Mouse (Mus musculus) spleen, adult 12 weeks (tissue): ENCODE data around the gene Myo16.

ENCODE experiments used
- DNase-seq: peaks from one replicate; pipeline ENCODE4 v3.0.0; 2022; ENCODE audit warnings: low spot score

The Myo16 gene

DNA sequence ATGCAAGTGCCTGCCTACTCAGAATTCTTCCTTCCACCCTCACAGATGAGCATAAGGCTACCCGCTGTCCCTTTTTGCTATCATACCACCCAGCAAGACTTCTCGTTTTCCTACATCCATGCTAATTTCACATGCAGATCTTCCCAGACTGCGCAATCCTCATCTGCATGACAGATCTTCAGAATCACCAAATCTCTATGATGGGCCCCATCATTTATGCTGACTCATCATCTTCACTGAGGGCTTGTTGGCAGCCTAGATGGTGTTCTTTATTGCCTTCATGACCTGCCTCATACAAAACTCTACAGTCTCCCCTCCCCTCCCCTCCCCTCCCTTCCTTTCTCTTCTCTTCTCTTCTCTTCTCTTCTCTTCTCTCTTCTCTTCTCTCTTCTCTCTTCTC, 395.7 kb downstream of the Myo16 start:
- no peak for DNase-seq

DNA sequence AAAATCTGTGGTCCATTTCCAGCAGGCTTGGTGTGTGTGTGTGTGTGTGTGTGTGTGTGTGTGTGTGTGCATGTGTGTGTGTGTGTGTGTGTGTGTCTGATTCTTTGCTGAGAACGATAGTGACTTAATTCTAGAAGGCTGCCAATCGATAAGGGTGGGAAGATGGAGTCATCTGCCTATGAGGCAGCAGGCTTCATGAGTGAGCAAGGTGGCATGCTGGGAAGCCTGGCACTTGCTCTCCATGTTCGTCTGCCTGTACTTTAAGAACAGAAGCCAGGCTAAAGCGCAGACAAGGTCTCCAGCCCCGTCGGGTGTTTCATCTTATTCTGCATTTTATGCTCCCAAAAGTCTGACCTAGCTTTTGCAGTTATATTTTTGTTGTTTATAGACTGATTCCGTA, 404.2 kb downstream of the Myo16 start:
- no peak for DNase-seq

DNA sequence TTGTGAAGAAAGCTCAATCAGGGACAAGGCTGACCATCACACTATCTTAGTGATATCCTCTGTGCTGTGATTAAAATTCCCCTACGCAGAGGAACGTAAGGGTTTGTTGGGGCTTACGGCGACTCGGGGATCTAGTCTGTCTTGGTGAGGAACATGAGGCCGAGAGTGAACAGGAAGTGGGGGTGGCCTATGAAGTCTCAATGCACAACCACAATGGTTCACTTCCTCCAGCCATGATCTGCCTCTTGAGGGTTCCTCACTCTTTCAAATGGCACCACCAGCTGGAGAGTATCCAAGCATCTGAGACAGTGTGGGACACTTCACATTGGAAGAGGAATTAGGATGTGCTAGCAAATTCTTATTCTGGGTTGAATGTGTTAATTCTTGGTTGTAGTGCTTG, 405.8 kb downstream of the Myo16 start:
- DNase-seq, result no peak

DNA sequence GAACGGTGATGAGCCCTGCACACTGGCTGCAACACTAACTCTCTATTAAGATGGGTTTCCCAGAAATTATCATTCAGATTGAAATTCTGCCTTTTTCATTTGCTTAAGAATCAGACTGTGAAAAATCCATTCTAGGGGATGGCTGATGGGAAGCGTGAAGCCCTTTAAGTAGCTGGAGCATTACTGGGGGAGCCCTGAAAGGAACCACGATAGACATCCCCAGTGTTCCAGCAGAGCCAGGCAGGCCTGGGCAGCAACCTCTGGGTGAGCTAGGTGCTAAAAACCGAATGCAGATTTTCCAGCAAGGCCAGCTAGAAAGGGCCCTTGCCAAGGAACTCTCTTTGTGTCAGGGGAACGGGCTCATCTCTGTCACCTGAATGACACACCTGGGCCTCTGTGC, 407.9 kb downstream of the Myo16 start:
- no peak for DNase-seq

- DNase-seq, result no peak
Measured at GRCm38 (mm10) chr8:10562046-10562445, 408.3 kb downstream of the Myo16 start.

- DNase-seq, result no peak
Measured at GRCm38 (mm10) chr8:10562636-10563035, 408.9 kb downstream of the Myo16 start.

GRCm38 (mm10) chr8:10565231-10566029, 411.7 kb downstream of the Myo16 start:
- DNase-seq, result no peak

- DNase-seq, result no peak
Measured at GRCm38 (mm10) chr8:10568448-10568847, 414.7 kb downstream of the Myo16 start.

GRCm38 (mm10) chr8:10574096-10574495, 420.4 kb downstream of the Myo16 start:
- peak; percentile 23 for DNase-seq

DNA sequence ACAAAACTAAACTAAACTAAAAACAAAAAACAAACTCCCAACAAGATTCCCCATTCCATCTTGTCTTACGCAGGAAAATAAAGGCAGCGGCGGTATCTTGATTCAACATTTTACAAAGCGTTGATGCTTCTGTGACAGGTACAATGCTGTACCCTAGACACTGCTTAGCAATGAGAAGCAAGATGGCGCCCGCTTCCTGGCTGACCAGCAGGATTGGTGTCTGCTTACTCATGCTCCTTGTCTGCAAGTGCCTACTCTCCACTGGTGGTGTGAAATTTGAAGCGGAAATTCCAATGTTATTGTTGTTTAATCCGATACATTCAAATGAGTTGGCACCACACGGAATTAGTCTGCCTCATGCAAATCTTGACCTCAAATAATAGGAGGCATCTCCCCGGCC, 421.5 kb downstream of the Myo16 start:
- DNase-seq, result no peak

DNA sequence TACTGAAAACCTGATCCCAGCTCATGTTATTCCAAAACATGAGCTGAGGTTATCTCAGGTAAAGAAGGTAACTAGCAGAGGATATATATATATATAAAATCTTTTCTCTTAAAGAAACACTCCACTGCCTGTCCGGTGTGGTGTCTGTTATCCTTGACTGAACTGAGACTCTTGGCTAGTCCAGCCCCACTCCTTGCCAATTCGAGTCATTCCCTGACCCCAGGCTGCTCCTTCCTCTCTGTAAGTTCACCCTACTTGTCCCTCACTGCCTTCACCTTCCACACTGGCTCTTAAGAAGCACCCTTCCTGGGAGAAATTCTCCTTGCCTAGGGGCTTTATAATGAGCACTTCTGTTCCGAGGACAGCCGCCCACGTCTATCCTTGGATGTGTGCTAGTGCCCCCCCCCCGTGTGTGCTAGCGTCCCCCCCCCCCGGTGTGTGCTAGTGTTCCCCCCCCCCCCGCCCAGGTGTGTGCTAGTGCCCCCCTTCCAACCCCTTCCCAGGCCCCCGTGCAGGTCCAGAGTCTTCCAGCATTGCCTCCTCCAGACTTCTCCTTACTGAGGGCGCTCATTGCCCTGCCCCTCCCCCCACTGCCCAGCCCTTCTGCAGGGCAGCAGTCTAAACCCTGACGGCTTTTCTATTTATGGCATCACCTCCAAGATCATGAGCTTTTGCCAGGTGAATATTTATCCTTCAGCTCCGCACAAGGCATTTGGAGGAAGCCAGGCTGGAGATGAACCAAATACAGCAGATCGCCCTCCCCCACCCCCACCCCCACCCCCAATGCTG, 433.4 kb downstream of the Myo16 start:
- no peak for DNase-seq

DNA sequence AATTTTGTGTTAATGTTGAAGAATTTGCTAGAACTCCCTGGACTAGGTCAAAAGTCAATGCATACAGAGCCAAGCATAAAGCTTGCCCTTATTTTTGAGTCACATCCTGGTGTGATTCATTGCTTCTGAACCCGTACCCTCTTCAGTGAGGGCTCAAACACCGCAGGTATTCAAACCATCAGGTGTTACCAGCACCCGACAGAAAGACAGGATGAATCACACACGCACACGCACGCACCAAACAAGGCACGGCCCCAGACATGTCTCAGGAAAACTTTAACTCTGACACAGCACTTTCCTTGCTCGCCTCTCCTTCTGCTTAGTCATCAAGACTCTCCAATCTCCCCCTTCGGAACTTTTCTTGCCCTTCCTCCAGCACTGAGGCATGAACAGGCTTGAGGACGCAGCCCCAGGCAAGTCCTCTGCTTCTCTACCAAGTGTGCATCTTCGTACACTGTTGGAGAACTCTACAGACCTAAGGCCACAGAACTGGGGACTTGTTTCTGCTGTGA, 435.8 kb downstream of the Myo16 start:
- no peak for DNase-seq

DNA sequence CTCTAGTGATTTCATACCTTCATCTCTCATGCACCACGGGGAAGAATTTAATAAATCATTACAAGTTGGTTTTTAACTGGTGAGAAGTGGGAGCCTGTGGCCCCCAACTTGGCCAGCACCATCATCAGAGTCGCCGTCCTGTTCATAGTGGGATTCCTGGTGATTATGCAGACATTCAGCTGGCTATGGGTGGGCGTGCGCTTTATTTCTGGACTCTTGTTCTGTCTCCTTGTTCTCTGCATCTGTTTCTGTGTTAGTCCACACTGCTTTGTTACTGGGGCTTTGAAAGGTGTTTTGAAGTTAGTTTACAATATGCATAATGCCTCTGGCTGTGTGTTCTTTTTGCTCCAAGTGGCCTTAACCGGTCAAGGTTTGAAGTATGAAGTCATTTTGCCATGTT, 439.2 kb downstream of the Myo16 start:
- no peak for DNase-seq

DNA sequence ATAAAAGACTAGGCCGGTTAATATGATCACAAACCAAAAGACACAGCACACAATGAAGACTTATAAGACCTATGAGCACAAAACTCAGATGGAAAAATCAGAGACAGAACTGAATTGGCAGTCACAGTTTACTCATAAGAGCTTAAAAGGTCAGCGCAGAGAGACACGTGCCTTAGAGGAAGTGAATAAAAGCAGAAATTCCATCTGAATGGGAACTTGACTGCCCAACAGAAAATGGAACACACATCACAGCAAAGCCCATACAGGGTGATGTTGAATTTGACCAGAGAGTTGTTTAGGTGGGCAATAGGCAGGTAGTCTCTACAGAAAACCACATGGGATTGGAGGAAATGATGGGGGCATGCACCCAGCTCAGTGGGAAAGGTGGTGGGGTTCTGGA, 442.6 kb downstream of the Myo16 start:
- no peak for DNase-seq

DNA sequence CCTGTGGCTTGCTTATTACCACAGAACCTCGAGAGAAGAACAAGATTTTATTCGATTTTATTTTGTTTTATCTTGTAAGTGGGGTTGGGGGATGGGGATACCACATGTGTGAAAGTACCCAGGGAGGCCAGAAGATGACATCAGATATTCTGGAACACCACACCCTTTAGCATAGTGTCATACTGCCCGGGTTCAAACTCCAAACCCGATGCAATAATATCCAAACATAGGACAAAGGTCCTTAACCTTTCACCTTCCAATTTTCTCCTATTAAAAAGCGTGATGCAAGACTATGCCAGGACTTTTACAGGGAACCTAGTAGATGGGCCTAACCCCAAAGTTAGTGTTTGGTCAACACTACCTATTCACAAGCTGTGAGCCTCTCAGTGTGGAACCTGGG, 443.9 kb downstream of the Myo16 start:
- DNase-seq, result no peak

GRCm38 (mm10) chr8:10598889-10599288, 445.2 kb downstream of the Myo16 start:
- no peak for DNase-seq

DNA sequence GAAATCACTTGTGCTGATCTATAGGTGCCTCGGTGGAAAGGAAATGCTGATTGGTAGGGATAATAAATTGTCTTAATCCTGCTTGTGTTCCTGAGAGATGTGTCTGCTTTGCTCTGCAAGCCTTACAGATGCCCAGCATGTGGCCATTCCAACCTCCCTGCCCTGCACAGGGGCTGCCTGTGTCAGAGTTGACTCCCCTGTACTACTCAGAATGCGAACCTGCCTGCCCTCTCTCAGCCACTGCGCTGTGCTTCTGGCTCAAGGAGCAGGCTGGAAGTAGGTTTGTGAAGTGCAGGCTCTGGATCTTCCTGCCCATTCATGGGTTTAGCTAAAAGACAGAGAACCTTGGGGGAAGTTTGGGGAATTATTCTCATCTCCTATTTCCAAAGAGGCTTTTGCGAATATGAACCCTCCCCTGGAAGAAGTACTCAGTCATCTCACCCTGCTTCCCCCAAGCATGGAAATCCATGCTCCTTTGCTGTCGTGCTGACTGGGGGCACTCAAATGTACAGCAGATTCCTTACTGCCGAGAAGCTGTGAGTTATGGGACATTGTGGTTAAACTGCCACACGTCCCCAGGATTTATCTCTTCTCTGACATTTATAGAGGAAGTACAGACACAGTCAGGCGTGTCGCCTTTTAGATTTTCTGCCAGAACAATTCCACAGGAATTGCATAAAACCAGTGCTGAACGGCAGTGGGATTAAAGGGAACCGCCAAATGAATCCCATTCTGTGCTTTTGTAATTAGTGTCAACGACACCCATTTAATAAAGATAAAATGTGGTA, 452.5 kb downstream of the Myo16 start:
- DNase-seq, result no peak

- DNase-seq, result no peak
Measured at GRCm38 (mm10) chr8:10606816-10607209, 453.1 kb downstream of the Myo16 start.

GRCm38 (mm10) chr8:10611636-10612035, 457.9 kb downstream of the Myo16 start:
- DNase-seq, result no peak

GRCm38 (mm10) chr8:10613371-10613770, 459.7 kb downstream of the Myo16 start:
- DNase-seq, result no peak

- no peak for DNase-seq
Measured at GRCm38 (mm10) chr8:10619689-10620088, 466.0 kb downstream of the Myo16 start.

- no peak for DNase-seq
Measured at GRCm38 (mm10) chr8:10625262-10625661, 471.6 kb downstream of the Myo16 start.
